Mouse (Mus musculus): Measurements from ENCODE around the gene Entpd6. TPM values are rescaled to one million over a fixed set of nuclear protein-coding genes. Genes with fewer than 3 reads are reported as not detected.

Entpd6 gene
- total RNA-seq, 2 experiments from 2014 or later, result 73.1 to 74.9 TPM

- DNase-seq (ENCODE audit: low spot score in 2 of 2), result peak; percentile 81 to 88
Observed at GRCm38 (mm10) chr2:150786251-150787180, 37.7 kb downstream of the Entpd6 start, which contains the start of gene Pygb. Pygb (plus strand) TSS chr2:150786735.

DNA sequence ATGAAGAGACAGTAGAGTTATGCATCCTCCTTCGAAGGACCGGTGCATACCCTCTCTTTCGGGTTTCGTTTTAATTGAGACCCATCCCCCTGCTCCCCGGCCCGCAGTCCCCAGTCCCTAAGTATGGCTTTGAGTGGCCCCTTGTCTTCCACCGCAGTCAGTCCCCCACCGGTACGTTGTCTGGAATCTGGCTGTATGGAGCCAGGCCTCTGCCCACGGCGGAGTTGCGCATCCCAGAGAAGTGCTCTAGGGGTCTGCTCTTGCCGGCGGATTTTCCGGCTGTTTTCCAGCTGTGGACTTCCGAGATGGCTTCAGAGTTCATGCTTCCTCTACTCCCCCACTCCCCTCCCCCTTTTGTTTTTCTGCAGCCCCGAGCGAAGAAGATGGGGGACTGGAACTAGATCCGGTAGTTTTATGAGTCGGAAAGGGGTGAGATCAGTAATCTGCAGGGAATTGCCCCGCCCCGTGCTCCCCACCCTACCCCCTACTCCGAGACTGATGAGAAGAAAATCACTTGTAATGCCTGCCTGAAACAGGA, 38.5 kb downstream of the Entpd6 start:
- DNase-seq (ENCODE audit: low spot score in 2 of 2), result peak in 1 of 2 experiments; percentile 27

DNA sequence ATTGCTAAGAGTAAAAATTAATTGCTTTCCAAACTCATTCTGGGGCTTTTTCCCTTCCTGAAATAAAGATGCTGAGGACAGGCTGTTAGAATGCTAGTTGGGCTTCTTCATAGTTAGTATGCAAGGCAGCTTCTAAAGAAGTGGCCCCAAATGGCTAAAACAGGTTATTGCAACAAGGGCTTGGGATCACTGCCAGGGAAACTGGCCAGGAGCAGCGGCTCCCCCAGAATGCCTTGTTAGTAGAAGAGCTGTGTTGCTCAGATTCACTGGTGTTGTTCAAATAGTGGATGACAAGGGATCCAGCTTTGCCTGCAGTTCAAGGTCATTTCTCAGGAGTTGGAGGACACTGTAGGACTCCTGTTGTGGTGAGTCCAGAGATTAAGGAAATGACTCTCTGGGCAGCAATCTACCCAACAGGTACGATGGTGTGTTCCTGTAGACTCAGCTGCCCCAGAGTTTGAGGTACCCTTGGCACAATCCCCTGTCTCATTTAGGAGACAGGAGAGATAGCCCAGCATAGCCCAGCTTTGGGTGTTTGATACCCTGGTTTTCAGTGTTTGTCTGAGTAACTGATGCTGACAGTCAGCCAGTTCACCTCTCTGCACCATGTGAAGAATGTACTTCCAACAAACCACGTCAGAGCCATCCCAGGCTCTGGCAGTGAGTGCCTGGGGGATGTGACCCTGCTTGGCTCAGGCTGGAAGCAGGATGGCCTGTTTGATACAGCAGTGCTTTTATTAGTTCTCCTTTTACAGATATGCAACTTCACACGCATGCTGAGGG, 40.1 kb downstream of the Entpd6 start:
- DNase-seq (ENCODE audit: low spot score in 2 of 2), result peak; percentile 87 to 88

- DNase-seq (ENCODE audit: low spot score in 2 of 2), result no peak
Observed at GRCm38 (mm10) chr2:150793320-150793719, 44.5 kb downstream of the Entpd6 start.

DNA sequence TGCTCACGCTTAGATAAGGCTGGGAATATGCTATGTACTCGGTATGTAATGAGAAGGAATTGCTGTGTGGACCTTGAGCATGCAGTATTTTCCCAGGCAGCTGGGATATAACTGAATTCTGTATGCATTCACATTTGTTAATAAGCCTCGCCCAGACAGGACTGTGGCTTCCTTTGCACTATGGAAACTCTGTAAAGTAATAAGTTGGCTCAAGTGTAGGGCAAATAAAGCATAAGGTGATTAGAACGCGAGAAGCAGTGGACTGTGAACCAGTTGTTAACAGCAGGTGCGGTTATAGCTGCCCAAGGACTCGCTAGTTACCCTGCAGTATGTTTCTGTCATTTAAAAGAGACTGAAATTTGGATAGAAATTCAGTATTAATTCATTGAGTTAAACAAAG, 49.2 kb downstream of the Entpd6 start:
- DNase-seq (ENCODE audit: low spot score in 2 of 2), result no peak

- no peak for DNase-seq (ENCODE audit: low spot score in 2 of 2)
Observed at GRCm38 (mm10) chr2:150800616-150801015, 51.8 kb downstream of the Entpd6 start.

- no peak for DNase-seq (ENCODE audit: low spot score in 2 of 2)
Observed at GRCm38 (mm10) chr2:150803035-150803434, 54.2 kb downstream of the Entpd6 start.

DNA sequence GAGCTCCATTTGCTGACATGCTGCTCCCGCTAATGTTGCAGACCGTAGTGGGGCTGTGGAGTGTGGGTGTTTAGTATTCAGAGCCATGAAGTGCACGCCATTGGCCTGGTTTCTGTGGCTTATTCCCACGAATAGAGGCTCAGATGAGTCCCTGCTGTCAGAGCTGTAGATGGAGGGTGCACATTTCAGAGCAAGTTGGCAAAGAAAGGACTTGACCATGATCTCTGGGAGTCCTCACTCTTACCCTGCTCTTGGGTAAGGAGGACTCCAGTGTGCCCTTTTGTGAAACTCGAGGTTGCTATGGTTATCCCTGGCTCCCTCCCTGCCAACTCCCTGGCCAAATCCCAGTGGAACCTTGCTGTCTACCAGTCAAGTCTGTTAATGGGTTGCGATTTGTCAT, 59.5 kb downstream of the Entpd6 start:
- DNase-seq (ENCODE audit: low spot score in 2 of 2), result peak; percentile 43 to 63

GRCm38 (mm10) chr2:150808812-150809211, 60.0 kb downstream of the Entpd6 start:
- DNase-seq (ENCODE audit: low spot score in 2 of 2), result no peak

GRCm38 (mm10) chr2:150810603-150811002, 61.8 kb downstream of the Entpd6 start:
- no peak for DNase-seq (ENCODE audit: low spot score in 2 of 2)

- DNase-seq (ENCODE audit: low spot score in 2 of 2), result no peak
Observed at GRCm38 (mm10) chr2:150812816-150813215, 64.0 kb downstream of the Entpd6 start.

- DNase-seq (ENCODE audit: low spot score in 2 of 2), result peak; percentile 58 to 59
Observed at GRCm38 (mm10) chr2:150816676-150817402, 68.0 kb downstream of the Entpd6 start.

- no peak for DNase-seq (ENCODE audit: low spot score in 2 of 2)
Observed at GRCm38 (mm10) chr2:150818742-150819141, 69.9 kb downstream of the Entpd6 start.

DNA sequence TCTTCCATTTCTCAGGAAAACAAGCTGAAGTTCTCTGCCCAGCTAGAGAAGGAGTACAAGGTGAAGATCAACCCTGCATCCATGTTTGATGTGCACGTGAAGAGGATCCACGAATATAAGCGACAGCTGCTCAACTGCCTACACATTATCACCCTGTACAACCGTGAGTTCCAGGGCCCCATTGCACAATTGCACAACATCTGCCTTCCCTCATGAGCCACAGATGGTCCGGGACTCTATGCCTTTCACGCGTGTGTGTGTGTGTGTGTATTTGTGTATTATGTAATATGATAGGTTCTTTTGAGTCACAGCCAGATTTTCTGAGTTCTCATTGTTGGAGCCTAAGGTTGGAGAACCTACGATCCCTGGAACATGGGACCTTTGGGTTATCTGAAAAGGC, 71.9 kb downstream of the Entpd6 start:
- no peak for DNase-seq (ENCODE audit: low spot score in 2 of 2)

Other genes starting within 250 kb of the Entpd6 start
- not detected for gene Cst7, start 178.6 kb upstream of the Entpd6 start, total RNA-seq (2021)
- 10 to 100 TPM; 48.9 to 53.0 TPM for gene Apmap, start 140.5 kb upstream of the Entpd6 start, total RNA-seq (2021)
- 10 to 100 TPM; 19.5 to 21.9 TPM for gene Acss1, start 80.5 kb upstream of the Entpd6 start, total RNA-seq (2021)
- under 1 TPM; 0.09 to 0.30 TPM for gene Vsx1, start 59.7 kb upstream of the Entpd6 start, total RNA-seq (2021)
- 100 to 1,000 TPM; 190 to 196 TPM for gene Pygb, start 37.7 kb downstream of the Entpd6 start, total RNA-seq (2021)
- gene Abhd12, start 155.7 kb downstream of the Entpd6 start, total RNA-seq (2021), result 100 to 1,000 TPM; 173 to 184 TPM
- gene Gins1, start 156.4 kb downstream of the Entpd6 start, total RNA-seq (2021), result 1 to 10 TPM; 3.7 to 5.4 TPM

Measured in layer of hippocampus, postnatal 10 days (tissue).